Mouse (Mus musculus) intestine, postnatal 0 days (tissue): Measurements from ENCODE around the gene Frg2f1. TPM values are rescaled to one million over a fixed set of nuclear protein-coding genes. Genes with fewer than 3 reads are reported as not detected.
A peak's percentile ranks its signal among the peaks of the same experiment; 100 is the strongest.
"Not testable (repeated sequence)": the region's sequence is repeated elsewhere in the genome, so short reads cannot be mapped to it uniquely, and the experiment has no call there.

Experiments used
- ATAC-seq: fragments of 200-750 bp; cut with Nextera tagmentation; 2 replicates; pipeline ENCODE4 v1.8.0; 2017; ENCODE audit warnings: mild to moderate bottlenecking, moderate TSS enrichment, moderate library complexity
- H3K27ac ChIP-seq: fragments of 300-500 bp; sonication (generic); 2 replicates; pipeline ENCODE4 v1.5.1; 2014; ENCODE audit warnings: mild to moderate bottlenecking, low read depth, low read length, moderate library complexity
- H3K27me3 ChIP-seq: fragments of 300-500 bp; sonication (generic); replicated peaks from 2 replicates; pipeline ENCODE4 v1.6.1; 2014; ENCODE audit warnings: low read length, mixed read lengths; ENCODE audit not compliant: control insufficient read depth, insufficient read depth
- H3K36me3 ChIP-seq: fragments of 300-500 bp; sonication (generic); 2 replicates; pipeline ENCODE4 v1.6.1; 2014; ENCODE audit warnings: mild to moderate bottlenecking, moderate library complexity; ENCODE audit not compliant: control insufficient read depth, insufficient read depth
- H3K4me1 ChIP-seq: fragments of 300-500 bp; sonication (generic); replicated peaks from 2 replicates; pipeline ENCODE4 v1.6.1; 2014; ENCODE audit warnings: antibody characterized with exemption, low read length, mixed read lengths; ENCODE audit not compliant: control insufficient read depth, insufficient read depth
- H3K4me2 ChIP-seq: fragments of 300-500 bp; sonication (generic); replicated peaks from 2 replicates; pipeline ENCODE4 v1.6.1; 2014; ENCODE audit warnings: low read depth, mild to moderate bottlenecking, moderate library complexity
- H3K4me3 ChIP-seq: fragments of 300-500 bp; sonication (generic); 2 replicates; pipeline ENCODE4 v1.5.1; 2014; ENCODE audit warnings: low read depth, low read length
- H3K9ac ChIP-seq: fragments of 300-500 bp; sonication (generic); 2 replicates; pipeline ENCODE4 v1.6.1; 2014; ENCODE audit warnings: mild to moderate bottlenecking, low read depth, low read length
- H3K9me3 ChIP-seq: fragments of 300-500 bp; sonication (generic); 2 replicates; pipeline ENCODE4 v1.6.1; 2016; ENCODE audit warnings: mixed run types; ENCODE audit not compliant: control insufficient read depth
- CTCF ChIP-seq: sonication (generic); IDR thresholded peaks from 2 replicates; pipeline ENCODE4 v1.5.1; 2016; ENCODE audit warnings: low read depth, mild to moderate bottlenecking, control low read depth, antibody characterized with exemption, moderate library complexity
- WGBS: fragments of 180-500 bp; shearing (Covaris S2); extraction: QIAGEN DNeasy Blood & Tissue Kit; methylation state at CpG from one replicate; pipeline ENCODE4 v1.1.7; 2014; 5-methylcytosine and 5-hydroxymethylcytosine counted together
- polyA plus RNA-seq: library from polyadenylated mRNA; unstranded; fragments of >200 nt; fragmentation: Nextera tagmentation; extraction: Ambion mirVana; gene quantifications from 2 replicates; pipeline ENCODE4 v1.2.1, GENCODE M21; 2015

The Frg2f1 gene
- polyA plus RNA-seq, 1 experiment from 2014 or later = 4.8 TPM

DNA sequence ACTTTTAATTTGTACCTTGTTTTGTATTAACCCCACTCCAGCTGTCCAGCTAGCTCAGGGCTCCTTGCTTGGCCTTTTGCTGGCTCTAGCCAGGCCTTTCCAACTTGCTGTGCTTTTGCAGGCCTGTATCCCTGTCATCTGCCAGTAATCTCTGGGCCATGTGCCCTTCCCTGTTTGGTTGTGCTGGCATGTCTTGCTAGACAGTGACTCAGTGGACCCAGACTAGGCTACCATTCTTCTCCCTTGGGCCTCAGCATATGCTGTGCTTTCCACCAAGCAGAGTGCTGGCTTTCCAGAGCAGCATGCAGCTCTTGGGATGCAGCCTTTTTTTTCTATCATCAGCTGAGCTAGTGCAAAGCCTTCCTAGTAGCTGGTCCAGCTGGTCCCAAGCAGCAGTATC is 23.8 kb upstream of the Frg2f1 start:
- no peak overlapping the region for H3K4me3 ChIP-seq
- H3K9me3 ChIP-seq = no peaks in the 10 kb centered on the region
- H3K27me3 ChIP-seq = no peaks in the 10 kb centered on the region
- H3K27ac ChIP-seq = no peak overlapping the region
- TF ChIP-seq CTCF = no peak
- no peak overlapping the region for H3K4me2 ChIP-seq
- no peak for ATAC-seq
- H3K36me3 ChIP-seq = 0 out of 2 replicates have a peak, but pooled peaks cover 4% of the 10 kb centered on the region
- H3K4me1 ChIP-seq = no peaks in the 10 kb centered on the region
- H3K9ac ChIP-seq = no peak overlapping the region

DNA sequence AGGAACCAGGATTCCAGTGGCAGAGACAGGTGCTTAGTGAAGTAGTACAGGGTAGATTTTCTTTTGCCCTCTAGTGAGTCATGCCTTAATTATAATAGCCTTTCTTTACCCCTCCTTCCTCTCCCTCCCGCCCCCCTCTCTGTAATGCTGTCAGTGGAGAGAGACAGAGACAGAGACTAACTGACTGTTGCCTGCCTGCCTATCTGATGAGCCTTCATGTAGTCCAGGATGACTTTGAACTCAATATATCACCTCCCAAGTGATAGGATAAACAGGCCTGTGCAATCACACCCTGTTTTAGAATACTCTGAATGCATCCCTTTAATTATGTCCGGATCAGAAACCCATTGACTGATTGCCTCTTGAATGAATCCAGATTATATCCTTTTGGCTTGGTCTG is 16.1 kb upstream of the Frg2f1 start:
- H3K9me3 ChIP-seq = no peaks in the 10 kb centered on the region
- WGBS = 80% methylated on average over 2 of the region's 2 CpGs
- no peak overlapping the region for H3K4me2 ChIP-seq
- H3K36me3 ChIP-seq = no peaks in the 10 kb centered on the region
- no peaks in the 10 kb centered on the region for H3K27me3 ChIP-seq
- H3K4me1 ChIP-seq = peaks cover 2% of the 10 kb centered on the region; the same call in 1 of the 2 replicates
- H3K4me3 ChIP-seq = no peak overlapping the region
- no peak overlapping the region for H3K9ac ChIP-seq
- no peak for TF ChIP-seq CTCF
- H3K27ac ChIP-seq = no peak overlapping the region
- no peak for ATAC-seq

DNA sequence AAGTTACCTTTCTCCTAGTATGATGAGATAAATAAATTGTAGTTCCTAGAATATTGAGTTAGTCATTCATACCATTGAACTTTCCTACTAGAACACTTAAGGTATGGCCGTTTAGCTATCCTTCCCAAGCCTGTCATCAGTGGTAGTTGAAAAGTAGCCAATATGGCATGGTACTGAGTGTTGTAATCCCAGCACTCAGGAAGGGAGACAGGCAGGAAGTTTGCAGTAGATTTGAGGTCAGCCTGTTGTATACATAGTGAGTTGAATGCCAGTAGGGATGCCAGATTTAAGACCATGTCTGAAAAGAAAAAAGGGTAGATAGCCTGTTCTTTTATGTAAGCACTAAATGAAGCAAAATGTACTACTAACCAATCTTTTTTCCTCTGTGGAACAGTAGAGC is 11.5 kb upstream of the Frg2f1 start:
- no peak overlapping the region for H3K4me2 ChIP-seq
- no peak for ATAC-seq
- H3K9ac ChIP-seq = no peak overlapping the region
- no peak overlapping the region for H3K27ac ChIP-seq
- H3K9me3 ChIP-seq = no peaks in the 10 kb centered on the region
- 38% methylated on average over 1 of the region's 1 CpGs for WGBS
- TF ChIP-seq CTCF = no peak
- no peaks in the 10 kb centered on the region for H3K36me3 ChIP-seq
- no peaks in the 10 kb centered on the region; the same call in 1 of the 2 replicates for H3K4me1 ChIP-seq
- H3K27me3 ChIP-seq = no peaks in the 10 kb centered on the region
- no peak overlapping the region for H3K4me3 ChIP-seq

DNA sequence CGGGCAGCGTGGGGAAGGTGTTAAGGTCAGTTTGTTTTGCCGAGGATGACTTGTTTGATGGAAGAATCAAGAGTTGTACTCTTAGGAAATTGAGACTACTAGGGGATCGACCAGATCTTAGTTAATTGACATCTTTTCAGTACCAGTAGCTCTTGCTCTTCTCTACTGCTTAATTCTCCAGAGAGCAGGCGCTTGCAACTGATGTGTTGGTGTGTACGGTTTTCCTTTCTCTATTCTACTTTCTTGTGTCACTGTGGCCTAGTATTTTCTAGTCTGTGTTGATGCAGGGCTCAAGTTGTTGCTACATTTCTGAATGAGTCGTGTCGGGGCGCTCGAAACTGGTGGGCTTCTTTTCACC is 1.2 kb upstream of the Frg2f1 start:
- no peaks in the 10 kb centered on the region for H3K9me3 ChIP-seq
- no peak for ATAC-seq
- WGBS = 2% methylated on average over 10 of the region's 10 CpGs
- H3K9ac ChIP-seq = peak overlapping the region; percentile 97
- H3K36me3 ChIP-seq = no peaks in the 10 kb centered on the region
- peaks cover 7% of the 10 kb centered on the region for H3K4me1 ChIP-seq
- peak overlapping the region; percentile 91 for H3K4me2 ChIP-seq
- H3K27ac ChIP-seq = no peak overlapping the region
- H3K4me3 ChIP-seq = peak overlapping the region; percentile 91
- no peak for TF ChIP-seq CTCF
- no peaks in the 10 kb centered on the region for H3K27me3 ChIP-seq

DNA sequence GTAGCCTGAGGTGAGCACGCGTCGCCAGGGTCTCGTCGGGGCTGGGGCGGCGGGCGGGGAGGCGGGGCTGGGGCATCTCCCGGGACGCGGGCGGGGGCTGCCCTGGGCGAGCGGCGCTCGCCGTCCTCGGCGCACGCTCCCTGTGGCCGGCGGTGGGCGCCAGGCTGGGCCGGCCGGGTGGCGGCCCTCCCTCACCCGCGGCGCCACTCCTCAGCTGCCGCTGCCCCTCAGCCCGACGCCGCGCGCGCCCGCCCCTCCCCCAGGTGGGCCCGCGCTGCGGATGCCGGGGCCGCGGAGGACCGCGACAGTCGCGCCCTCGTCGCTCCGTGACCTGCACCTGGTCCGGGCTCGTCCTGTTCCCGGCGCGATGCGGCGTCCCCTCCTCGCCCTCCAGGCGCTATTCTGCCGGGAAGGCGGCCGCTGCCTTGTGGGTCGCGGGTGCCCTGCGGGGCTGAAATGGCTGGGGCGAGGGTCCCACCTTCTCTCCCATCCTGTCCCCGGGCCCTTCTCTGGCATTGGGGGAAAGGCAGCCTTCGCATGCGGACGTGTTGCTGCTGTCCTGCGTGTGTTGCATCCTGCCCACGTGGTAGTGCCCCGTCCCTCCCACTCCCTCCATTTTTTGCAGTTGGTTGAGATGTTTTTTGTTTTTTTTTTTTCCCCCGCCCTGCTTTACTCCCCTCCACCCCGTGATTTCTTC is 655 bp upstream of the Frg2f1 start:
- peak; percentile 29 for ATAC-seq
- H3K36me3 ChIP-seq = no peaks in the 10 kb centered on the region
- H3K4me1 ChIP-seq = peaks cover 7% of the 10 kb centered on the region
- H3K27ac ChIP-seq = peak overlapping the region; percentile 99
- H3K9me3 ChIP-seq = no peaks in the 10 kb centered on the region
- WGBS = under 1% methylated on average over 57 of the region's 76 CpGs
- H3K27me3 ChIP-seq = no peaks in the 10 kb centered on the region
- TF ChIP-seq CTCF = no peak
- H3K4me3 ChIP-seq = peak overlapping the region; percentile 91
- H3K4me2 ChIP-seq = peak overlapping the region; percentile 91
- peak overlapping the region; percentile 97 for H3K9ac ChIP-seq

DNA sequence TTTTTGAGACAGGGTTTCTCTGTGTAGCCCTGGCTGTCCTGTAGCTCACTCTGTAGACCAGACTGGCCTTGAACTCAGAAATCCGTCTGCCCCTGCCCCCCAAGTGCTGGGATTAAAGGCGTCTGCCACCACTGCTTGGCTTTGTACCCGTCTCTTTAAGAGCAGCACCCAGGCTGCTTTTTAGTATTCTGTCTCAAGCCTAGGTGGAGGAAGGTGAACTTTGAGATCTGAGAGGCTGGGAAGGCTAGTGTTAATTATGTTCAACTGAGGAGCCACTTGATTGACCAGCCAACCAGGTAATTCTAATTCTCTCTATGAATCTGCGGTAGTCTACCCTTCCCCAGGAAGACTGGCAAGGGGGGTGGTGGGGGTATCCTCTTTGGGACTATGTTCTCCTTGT is 1.9 kb downstream of the Frg2f1 start:
- no peak for TF ChIP-seq CTCF
- peaks cover 7% of the 10 kb centered on the region for H3K4me1 ChIP-seq
- peak overlapping the region; percentile 91 for H3K4me2 ChIP-seq
- ATAC-seq = no peak
- no peaks in the 10 kb centered on the region for H3K9me3 ChIP-seq
- H3K4me3 ChIP-seq = no peak overlapping the region
- peak overlapping the region; percentile 99 for H3K27ac ChIP-seq
- H3K36me3 ChIP-seq = no peaks in the 10 kb centered on the region
- H3K27me3 ChIP-seq = no peaks in the 10 kb centered on the region
- H3K9ac ChIP-seq = no peak overlapping the region
- WGBS = 60% methylated on average over 4 of the region's 4 CpGs

DNA sequence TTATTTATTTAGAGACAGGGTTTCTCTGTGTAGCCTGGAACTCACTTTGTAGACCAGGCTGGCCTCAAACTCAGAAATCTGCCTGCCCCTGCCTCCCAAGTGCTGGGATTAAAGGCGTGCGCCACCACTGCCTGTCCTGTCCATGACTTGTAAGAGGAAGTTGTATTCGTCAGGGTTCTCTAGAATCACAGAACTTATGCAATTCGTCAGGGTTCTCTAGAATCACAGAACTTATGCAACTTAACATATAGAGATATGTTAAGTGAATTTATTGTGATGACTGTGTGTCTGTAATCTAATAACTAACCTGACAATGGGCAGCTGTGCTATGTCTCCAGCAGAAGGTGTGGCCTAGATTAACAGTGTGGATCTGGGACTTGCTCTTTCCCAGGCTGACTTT is 2.7 kb downstream of the Frg2f1 start, which contains the start of gene Foxj3:
Gene Foxj3 (plus strand): TSS at position 390 of the 400 bp plus-strand sequence.
- not testable (repeated sequence) for ATAC-seq, H3K36me3 ChIP-seq, H3K4me1 ChIP-seq, H3K27me3 ChIP-seq, H3K4me3 ChIP-seq, H3K9ac ChIP-seq, H3K9me3 ChIP-seq
- peak within 1 kb of the TSS; percentile 99 for H3K27ac ChIP-seq
- H3K4me2 ChIP-seq = peak within 1 kb of the TSS; percentile 91
- 68% methylated on average over 4 of the region's 4 CpGs for WGBS
